Mouse (Mus musculus): ENCODE results near the gene Nt5c1a. TPM values are rescaled to one million over a fixed set of nuclear protein-coding genes. Genes with fewer than 3 reads are reported as not detected.

Gene Nt5c1a
- polyA plus RNA-seq (2012; rRNA removed), result 0.04 TPM in 1 of 2 replicates, not detected in the other

DNA sequence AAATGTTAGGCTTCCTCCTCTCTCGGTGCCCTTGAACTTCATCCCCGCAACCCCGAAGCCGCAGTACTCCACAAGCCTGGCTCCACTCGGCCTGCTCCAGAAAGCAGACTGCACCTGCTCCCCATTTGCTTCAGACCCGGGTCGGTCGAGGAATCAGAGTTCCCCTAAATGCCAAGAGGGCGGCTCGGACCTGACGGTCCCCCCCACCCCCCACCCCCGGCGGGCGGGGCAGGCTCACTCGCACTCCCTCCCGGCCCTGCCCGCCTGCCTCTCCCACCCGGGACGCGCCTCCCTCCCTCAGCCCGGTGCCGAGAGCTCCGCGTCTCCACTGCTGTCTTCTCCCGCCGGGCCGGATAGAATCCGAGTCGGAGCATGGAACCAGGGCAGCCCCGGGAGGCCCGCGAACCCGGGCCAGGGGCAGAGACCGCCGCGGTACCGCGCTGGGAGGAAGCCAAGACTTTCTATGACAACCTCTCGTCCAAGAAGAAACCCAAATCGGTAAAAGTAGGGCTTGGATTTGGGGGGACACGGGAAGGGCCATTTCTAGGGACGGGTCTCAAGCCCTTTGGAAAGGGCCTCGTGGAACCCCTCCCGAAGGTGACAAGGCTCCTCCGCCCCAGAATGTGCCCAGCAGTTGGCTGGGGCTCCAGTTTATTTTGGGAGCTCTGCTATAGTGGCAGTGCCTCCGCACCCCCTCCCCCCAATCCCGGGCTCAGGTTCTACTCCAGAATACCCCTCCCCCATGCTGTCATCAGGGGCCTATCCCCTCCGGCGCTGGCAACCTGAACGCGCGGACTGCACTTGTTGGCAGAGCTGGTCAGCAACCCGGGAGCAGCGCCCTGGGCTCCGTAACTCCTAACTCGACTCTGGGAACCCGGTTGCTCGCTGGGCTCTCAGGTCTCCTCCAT lies at the start of gene Nt5c1a:
Gene Nt5c1a (plus strand): TSS at position 319 of the 908 bp plus-strand sequence.

DNA sequence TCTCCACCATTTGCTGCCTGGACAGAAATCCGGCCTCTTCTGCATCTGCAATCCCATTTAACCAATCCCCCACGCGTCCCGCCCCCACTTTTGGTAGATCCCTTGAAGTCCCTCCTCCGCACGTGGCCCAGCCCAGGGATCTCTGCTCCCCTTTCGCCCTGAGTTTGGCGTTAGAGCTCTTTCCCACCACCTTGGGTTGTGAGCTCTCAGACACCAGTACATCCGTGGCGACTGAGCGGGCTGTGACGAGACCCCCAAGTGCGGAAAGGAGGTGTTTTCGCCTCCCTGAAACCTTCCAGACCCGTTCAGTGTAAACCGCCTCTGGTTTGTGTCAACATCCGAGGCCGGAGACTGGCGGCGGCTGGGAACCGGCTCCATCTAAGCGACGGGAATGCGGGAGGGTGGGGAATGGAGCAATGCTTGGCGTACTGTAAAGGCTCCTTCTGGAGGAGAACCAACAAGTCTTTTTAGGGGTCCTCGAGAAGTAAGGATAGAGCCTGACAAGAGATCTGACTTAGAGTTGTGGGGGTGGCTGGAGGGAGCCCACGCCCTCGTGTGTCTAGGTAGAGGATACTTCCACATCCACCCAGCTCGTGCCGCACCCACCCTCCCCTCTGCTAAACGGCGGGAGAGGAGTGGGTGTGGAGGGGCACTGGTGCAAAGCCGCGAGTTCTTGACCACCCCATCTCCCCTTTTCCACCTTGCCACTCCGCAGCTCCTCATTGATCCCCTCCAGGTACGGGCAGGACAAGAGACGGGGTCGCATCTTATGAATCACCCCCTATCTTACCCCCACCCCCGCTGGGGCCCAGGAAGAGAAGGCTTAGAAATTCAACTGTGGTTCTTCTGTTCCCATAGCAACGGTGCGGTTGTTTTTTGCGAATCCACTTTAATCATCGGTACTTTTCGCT lies 18.7 kb upstream of the Nt5c1a start, which contains the start of gene Hpcal4:
Gene Hpcal4 (plus strand): TSS at position 900 of the 911 bp plus-strand sequence.

DNA sequence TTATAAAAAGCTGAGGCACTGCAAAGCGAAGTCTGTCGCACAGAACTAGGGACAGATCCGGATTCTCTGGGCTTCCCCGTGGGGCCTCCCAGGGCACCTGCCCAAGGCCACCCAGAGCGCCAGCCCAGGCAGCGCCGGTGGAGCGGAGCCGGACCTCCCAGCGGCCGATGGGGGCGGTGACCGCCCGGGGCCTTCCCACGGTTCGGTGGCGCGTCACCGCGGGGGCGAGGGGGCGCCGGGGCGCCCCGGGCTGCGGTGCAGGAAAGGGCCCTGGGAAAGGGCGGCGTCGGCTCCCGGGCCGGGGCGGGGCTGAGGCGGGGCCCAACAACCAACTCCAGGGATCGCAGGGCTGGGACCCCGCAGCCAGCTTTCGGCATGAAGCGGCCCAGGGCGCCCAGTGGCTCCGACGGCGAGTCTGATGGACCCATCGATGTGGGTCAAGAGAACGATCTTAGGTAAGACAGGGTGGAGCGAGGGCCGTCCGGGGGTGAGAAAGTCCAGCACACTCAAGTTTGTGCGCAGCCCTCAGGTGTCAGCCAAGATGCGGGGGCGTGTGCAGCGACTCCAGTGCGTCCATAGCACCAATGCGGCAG lies 32.3 kb downstream of the Nt5c1a start, which contains the start of gene Heyl:
Gene Heyl (plus strand): TSS at position 65 of the 593 bp plus-strand sequence.

DNA sequence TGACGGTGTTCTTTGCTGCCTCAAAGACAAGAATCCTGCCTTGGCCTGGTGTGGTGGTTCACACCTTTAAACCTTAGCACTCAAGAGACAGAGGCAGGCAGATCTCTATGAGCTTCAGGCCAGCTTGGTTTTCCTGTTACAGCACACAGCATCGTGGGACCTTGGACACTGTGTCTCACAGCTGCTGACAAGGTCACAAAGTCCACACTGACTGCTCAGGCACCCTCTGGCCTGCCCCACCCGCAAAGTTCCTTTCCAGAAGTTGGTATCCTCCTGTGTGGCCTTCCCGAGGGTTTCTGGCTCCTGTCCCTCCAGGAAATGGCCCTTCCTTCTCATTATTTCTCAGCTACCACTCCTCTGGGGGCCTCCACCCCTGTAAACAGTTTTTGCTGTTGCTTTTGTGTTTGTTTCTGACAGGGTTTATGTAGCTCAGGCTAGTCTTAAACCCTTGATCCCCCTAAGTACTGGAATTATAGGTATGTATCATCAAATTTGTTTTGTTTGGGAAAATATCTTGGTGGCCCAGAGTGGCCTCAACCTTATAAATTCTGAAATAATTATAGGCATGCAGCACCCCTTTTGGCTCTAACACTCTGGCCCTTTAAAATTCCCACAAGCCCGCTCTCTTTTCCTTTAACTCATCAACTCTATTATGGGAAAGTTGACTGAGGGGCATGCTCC lies 60.6 kb downstream of the Nt5c1a start, which contains the start of gene Pabpc4:
Gene Pabpc4 (plus strand): TSS at position 631 of the 681 bp plus-strand sequence.

Other genes starting within 250 kb of the Nt5c1a start
- 14.0 and 18.8 TPM in 2 replicates for gene Mfsd2a, start 240.3 kb upstream of the Nt5c1a start, polyA plus RNA-seq (2012; rRNA removed)
- gene Mycl, start 205.9 kb upstream of the Nt5c1a start, polyA plus RNA-seq (2012; rRNA removed), result 54.9 and 101 TPM in 2 replicates
- 20.1 and 23.6 TPM in 2 replicates for gene Trit1, start 184.9 kb upstream of the Nt5c1a start, polyA plus RNA-seq (2012; rRNA removed)
- gene Bmp8b, start 96.3 kb upstream of the Nt5c1a start, polyA plus RNA-seq (2012; rRNA removed), result 0.17 and 0.39 TPM in 2 replicates
- 0.08 and 0.16 TPM in 2 replicates for gene Oxct2b, start 85.2 kb upstream of the Nt5c1a start, polyA plus RNA-seq (2012; rRNA removed)
- gene Ppie, start 61.6 kb upstream of the Nt5c1a start, polyA plus RNA-seq (2012; rRNA removed), result 72.2 and 73.3 TPM in 2 replicates
- 0.34 and 0.41 TPM in 2 replicates for gene Hpcal4, start 18.3 kb upstream of the Nt5c1a start, polyA plus RNA-seq (2012; rRNA removed)
- 3.7 and 8.3 TPM in 2 replicates for gene Heyl, start 32.1 kb downstream of the Nt5c1a start, polyA plus RNA-seq (2012; rRNA removed)
- 111 and 116 TPM in 2 replicates for gene Pabpc4, start 60.8 kb downstream of the Nt5c1a start, polyA plus RNA-seq (2012; rRNA removed)
- gene Oxct2a, start 122.1 kb downstream of the Nt5c1a start, polyA plus RNA-seq (2012; rRNA removed), result 0.04 TPM in 1 of 2 replicates, not detected in the other
- gene Bmp8a, start 141.7 kb downstream of the Nt5c1a start, polyA plus RNA-seq (2012; rRNA removed), result 0.12 and 0.18 TPM in 2 replicates